Mouse (Mus musculus) brown adipose tissue, adult 24 weeks (tissue): Measurements from ENCODE around the gene Aplnr. TPM values are rescaled to one million over a fixed set of nuclear protein-coding genes. Genes with fewer than 3 reads are reported as not detected.
A peak's percentile ranks its signal among the peaks of the same experiment; 100 is the strongest.

Experiments used
- H3K27ac ChIP-seq: fragments of 200-500 bp; replicated peaks from 2 replicates; pipeline ENCODE4 v1.5.1; 2012; ENCODE audit warnings: low read depth, mild to moderate bottlenecking, low read length
- H3K4me1 ChIP-seq: fragments of 200-500 bp; 2 replicates; pipeline ENCODE4 v1.6.1; 2012; ENCODE audit warnings: low read length, mixed read lengths; ENCODE audit not compliant: control insufficient read depth, insufficient read depth, insufficient read length
- H3K4me3 ChIP-seq: fragments of 200-500 bp; 2 replicates; pipeline ENCODE4 v1.5.1; 2012; ENCODE audit warnings: low read depth, mild to moderate bottlenecking, low read length, moderate library complexity; ENCODE audit not compliant: insufficient read depth
- polyA plus RNA-seq: library from polyadenylated mRNA; stranded (reverse); fragments of >200 nt; gene quantifications from 2 replicates; pipeline ENCODE4 v1.2.4, GENCODE M21; 2012; ENCODE audit not compliant: missing spikeins, insufficient read depth, insufficient read length

The Aplnr gene
- polyA plus RNA-seq, 1 experiment: 6.1 TPM

GRCm38 (mm10) chr2:85123869-85124535, 12.0 kb upstream of the Aplnr start:
- H3K4me3 ChIP-seq: no peak overlapping the region
- peaks cover 4% of the 10 kb centered on the region; the same call in 1 of the 2 replicates for H3K4me1 ChIP-seq
- H3K27ac ChIP-seq: no peak overlapping the region

- H3K27ac ChIP-seq: peak overlapping the region; percentile 87
- no peak overlapping the region for H3K4me3 ChIP-seq
- peaks cover 41% of the 10 kb centered on the region for H3K4me1 ChIP-seq
Observed at GRCm38 (mm10) chr2:85129496-85129971, 6.5 kb upstream of the Aplnr start.

GRCm38 (mm10) chr2:85131226-85131625, 4.8 kb upstream of the Aplnr start:
- no peak overlapping the region for H3K4me3 ChIP-seq
- peak overlapping the region; percentile 87 for H3K27ac ChIP-seq
- peaks cover 45% of the 10 kb centered on the region for H3K4me1 ChIP-seq

- H3K4me3 ChIP-seq: no peak overlapping the region
- H3K4me1 ChIP-seq: peaks cover 45% of the 10 kb centered on the region
- peak overlapping the region; percentile 87 for H3K27ac ChIP-seq
Observed at GRCm38 (mm10) chr2:85131724-85132123, 4.3 kb upstream of the Aplnr start.

DNA sequence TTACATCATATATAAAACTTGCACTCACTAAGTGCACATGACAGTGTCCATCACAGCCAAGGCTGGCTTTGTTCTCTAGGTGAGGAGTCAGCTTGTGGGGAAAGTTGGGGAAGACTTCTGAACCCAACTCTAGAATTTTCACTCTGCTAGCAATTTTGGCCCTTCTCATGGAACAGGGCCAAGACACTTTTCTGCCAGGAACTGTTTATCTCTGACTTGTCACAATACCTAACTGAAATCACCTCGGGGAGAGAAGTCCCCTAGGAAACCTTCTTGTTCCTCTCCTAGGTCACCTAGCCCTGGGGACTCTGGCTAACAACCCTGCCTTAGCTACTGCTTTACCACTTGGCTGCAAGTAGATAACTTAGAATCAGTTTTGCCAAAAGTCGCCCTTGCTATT, 3.8 kb upstream of the Aplnr start:
- Histone ChIP-seq H3K4me3 (no peak overlapping the region), H3K27ac (peak overlapping the region; percentile 65), H3K4me1 (peaks cover 45% of the 10 kb centered on the region)

- Histone ChIP-seq H3K4me1 (peaks cover 36% of the 10 kb centered on the region), H3K27ac (no peak overlapping the region), H3K4me3 (no peak overlapping the region)
Observed at GRCm38 (mm10) chr2:85135099-85135498, 926 bp upstream of the Aplnr start.

DNA sequence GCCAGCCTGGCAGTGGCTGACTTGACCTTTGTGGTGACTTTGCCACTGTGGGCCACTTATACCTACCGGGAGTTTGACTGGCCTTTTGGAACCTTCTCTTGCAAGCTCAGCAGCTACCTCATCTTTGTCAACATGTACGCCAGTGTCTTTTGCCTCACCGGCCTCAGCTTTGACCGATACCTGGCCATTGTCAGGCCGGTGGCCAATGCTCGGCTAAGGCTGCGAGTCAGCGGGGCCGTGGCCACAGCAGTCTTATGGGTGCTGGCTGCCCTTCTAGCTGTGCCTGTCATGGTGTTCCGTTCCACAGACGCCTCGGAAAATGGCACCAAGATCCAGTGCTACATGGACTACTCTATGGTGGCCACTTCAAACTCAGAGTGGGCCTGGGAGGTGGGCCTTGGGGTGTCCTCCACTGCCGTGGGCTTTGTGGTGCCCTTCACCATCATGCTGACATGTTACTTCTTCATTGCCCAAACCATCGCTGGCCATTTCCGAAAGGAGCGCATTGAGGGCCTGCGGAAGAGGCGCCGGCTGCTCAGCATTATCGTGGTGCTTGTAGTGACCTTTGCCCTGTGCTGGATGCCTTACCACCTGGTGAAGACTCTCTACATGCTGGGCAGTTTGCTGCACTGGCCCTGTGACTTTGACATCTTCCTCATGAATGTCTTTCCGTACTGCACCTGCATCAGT, 951 bp downstream of the Aplnr start:
- Histone ChIP-seq H3K4me3 (peak overlapping the region; percentile 73), H3K27ac (peak overlapping the region; percentile 94)

GRCm38 (mm10) chr2:85137601-85138140, 1.6 kb downstream of the Aplnr start:
- H3K4me1 ChIP-seq: peaks cover 13% of the 10 kb centered on the region
- H3K4me3 ChIP-seq: peak overlapping the region; percentile 73
- peak overlapping the region; percentile 94 for H3K27ac ChIP-seq

More for the DNA sequence above, 951 bp downstream of the Aplnr start:
- H3K4me1 ChIP-seq: peaks cover 20% of the 10 kb centered on the region

DNA sequence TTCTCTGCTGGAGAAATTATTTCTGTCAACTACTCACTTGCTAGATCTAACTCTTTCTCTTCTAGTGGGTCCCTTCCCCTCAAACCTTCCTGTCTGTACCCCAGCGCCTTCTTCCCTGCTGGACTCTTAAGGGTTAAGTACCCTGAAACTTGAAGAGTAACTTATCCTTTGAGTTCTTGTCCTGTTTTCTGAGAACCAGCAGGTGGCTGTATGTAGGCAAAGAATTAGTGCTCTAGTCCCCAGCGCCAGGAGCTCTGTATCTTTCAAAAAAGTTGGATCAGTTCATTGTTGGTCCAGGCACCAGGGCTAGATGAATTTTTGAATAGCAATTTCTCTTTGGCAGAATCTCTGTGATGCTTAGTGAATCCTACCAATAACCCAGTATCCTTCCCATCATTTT, 2.1 kb downstream of the Aplnr start:
- Histone ChIP-seq H3K4me3 (peak overlapping the region; percentile 73), H3K27ac (peak overlapping the region; percentile 94), H3K4me1 (peaks cover 9% of the 10 kb centered on the region)

DNA sequence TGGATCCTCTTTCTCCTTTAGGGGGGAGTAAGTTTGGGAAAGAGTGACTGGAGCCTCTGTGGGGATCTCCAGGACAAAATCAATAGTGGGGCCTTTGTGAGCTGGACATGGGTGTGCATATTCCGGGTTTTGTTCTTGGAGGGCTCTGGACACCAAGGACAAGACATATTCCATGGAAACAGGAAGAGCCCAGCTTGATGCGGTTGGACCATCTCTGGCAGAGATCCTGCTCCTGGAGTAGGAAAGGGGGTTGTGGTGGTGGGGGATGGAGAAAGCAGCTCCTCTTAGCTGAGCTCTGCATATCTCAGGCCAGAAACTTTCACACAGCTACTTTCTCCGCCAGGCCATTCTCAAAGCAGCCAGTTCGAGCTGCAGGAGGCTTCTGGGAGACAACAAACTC, 3.4 kb downstream of the Aplnr start:
- Histone ChIP-seq H3K27ac (peak overlapping the region; percentile 94), H3K4me1 (peaks cover 7% of the 10 kb centered on the region), H3K4me3 (peak overlapping the region; percentile 73)

DNA sequence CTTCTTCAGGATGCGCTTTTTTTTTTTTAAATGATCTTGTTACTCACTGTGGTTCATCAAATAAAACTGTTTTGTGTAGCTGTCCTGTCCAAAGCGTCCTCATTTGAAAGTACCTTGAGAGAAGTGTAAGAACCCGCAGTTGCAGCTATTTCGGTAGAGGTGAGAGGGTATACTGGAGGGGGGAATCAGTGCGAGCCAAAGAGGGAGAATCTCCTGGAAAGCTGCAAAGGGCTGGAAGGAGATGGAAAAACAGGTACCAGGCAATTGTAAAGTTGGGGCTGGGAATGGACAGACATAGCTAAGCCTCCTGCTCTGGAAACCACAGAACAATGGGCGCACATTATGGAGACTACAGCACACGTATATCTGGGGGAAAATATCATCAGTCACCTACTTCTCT, 3.8 kb downstream of the Aplnr start:
- peak overlapping the region; percentile 73 for H3K4me3 ChIP-seq
- H3K27ac ChIP-seq: peak overlapping the region; percentile 94
- H3K4me1 ChIP-seq: peaks cover 6% of the 10 kb centered on the region

DNA sequence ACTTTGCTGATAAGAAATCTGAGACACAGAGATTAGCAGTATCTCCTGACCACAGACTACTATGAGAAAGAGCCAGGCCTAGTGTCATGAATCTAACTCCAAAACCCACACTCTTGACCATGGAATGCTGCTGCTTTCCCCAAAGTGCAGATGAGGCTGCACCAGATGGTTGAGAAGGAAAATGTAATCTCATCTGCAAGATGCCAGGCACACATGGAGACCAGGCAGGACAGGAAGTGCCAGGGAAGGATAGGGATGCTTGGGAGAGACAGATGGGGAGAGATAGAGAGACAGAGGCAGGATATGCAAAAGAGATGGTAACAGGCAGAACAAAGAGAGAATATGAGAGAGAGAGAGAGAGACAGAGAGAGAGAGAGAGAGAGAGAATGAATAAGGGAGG, 4.8 kb downstream of the Aplnr start:
- Histone ChIP-seq H3K27ac (peak overlapping the region; percentile 50; the same call in 1 of the 2 replicates), H3K4me1 (peaks cover 4% of the 10 kb centered on the region), H3K4me3 (peak overlapping the region; percentile 73)

DNA sequence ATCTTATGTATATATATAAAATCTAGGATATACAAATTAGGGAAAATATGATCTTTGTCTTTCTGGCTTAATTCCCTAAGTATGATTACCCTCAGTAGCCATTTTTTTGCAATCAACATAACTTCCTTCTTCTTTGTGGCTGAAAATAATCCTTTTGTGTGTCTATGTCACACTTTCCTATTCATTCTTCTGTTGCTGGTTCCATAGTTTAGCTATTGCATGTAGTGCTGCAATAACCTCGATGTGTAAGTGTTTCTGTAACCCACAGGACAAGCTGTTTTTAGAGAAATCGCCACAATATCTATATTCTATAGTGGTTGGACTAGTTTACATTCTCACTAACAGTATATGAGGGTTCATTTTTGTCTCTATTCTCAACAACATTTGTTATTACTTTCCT, 8.9 kb downstream of the Aplnr start:
- H3K4me3 ChIP-seq: no peak overlapping the region
- H3K4me1 ChIP-seq: peaks cover 7% of the 10 kb centered on the region
- no peak overlapping the region for H3K27ac ChIP-seq

- H3K4me1 ChIP-seq: peaks cover 7% of the 10 kb centered on the region
- no peak overlapping the region for H3K4me3 ChIP-seq
- H3K27ac ChIP-seq: 0 out of 2 replicates have a peak overlapping the region, but pooled peaks have one; percentile 50
Observed at GRCm38 (mm10) chr2:85145346-85145745, 9.3 kb downstream of the Aplnr start.

GRCm38 (mm10) chr2:85147481-85147880, 11.5 kb downstream of the Aplnr start:
- H3K4me3 ChIP-seq: no peak overlapping the region
- peaks cover 5% of the 10 kb centered on the region for H3K4me1 ChIP-seq

More at GRCm38 (mm10) chr2:85147481-85147880, 11.5 kb downstream of the Aplnr start:
- H3K27ac ChIP-seq: no peak overlapping the region
